Mouse (Mus musculus): ENCODE data around the gene Hivep3. TPM values are rescaled to one million over a fixed set of nuclear protein-coding genes. Genes with fewer than 3 reads are reported as not detected.

The Hivep3 gene
- polyA plus RNA-seq, 1 experiment, result 1.7 TPM

GRCm38 (mm10) chr4:119934901-119935300, 201.3 kb downstream of the Hivep3 start:
- TF ChIP-seq POLR2A (IDR thresholded peaks at IDR 0.05; ENCODE audit: control insufficient read depth, low read depth, low read length), result no peak
- TF ChIP-seq CTCF (IDR thresholded peaks at IDR 0.05; ENCODE audit: control insufficient read depth, insufficient read depth, insufficient replicate concordance, low read depth, low read length), result no peak
- peaks cover 5% of the 10 kb centered on the region; the same call in 1 of the 2 replicates for H3K4me1 ChIP-seq (ENCODE audit: control insufficient read depth, insufficient read depth, low read length)
- H3K36me3 ChIP-seq (ENCODE audit: control insufficient read depth, insufficient read depth, low read length), result no peaks in the 10 kb centered on the region
- H3K27me3 ChIP-seq (ENCODE audit: control insufficient read depth, insufficient read depth, low read length), result no peaks in the 10 kb centered on the region
- no peak overlapping the region for H3K4me3 ChIP-seq (ENCODE audit: control insufficient read depth, low read depth, low read length)
- no peak overlapping the region for H3K27ac ChIP-seq (ENCODE audit: control insufficient read depth, insufficient read depth, low read depth, low read length)

- Histone ChIP-seq H3K4me3 (ENCODE audit: control insufficient read depth, low read depth, low read length) (no peak overlapping the region), H3K36me3 (ENCODE audit: control insufficient read depth, insufficient read depth, low read length) (no peaks in the 10 kb centered on the region), H3K27me3 (ENCODE audit: control insufficient read depth, insufficient read depth, low read length) (no peaks in the 10 kb centered on the region), H3K27ac (ENCODE audit: control insufficient read depth, insufficient read depth, low read depth, low read length) (no peak overlapping the region), H3K4me1 (ENCODE audit: control insufficient read depth, insufficient read depth, low read length) (no peaks in the 10 kb centered on the region)
- TF ChIP-seq POLR2A (IDR thresholded peaks at IDR 0.05; ENCODE audit: control insufficient read depth, low read depth, low read length), result no peak
- no peak for TF ChIP-seq CTCF (IDR thresholded peaks at IDR 0.05; ENCODE audit: control insufficient read depth, insufficient read depth, insufficient replicate concordance, low read depth, low read length)
Observed at GRCm38 (mm10) chr4:119937876-119938275, 204.3 kb downstream of the Hivep3 start.

- H3K4me1 ChIP-seq (ENCODE audit: control insufficient read depth, insufficient read depth, low read length), result no peaks in the 10 kb centered on the region
- no peaks in the 10 kb centered on the region for H3K27me3 ChIP-seq (ENCODE audit: control insufficient read depth, insufficient read depth, low read length)
- no peak for TF ChIP-seq POLR2A (IDR thresholded peaks at IDR 0.05; ENCODE audit: control insufficient read depth, low read depth, low read length)
- TF ChIP-seq CTCF (IDR thresholded peaks at IDR 0.05; ENCODE audit: control insufficient read depth, insufficient read depth, insufficient replicate concordance, low read depth, low read length), result no peak
- no peaks in the 10 kb centered on the region for H3K36me3 ChIP-seq (ENCODE audit: control insufficient read depth, insufficient read depth, low read length)
- no peak overlapping the region for H3K4me3 ChIP-seq (ENCODE audit: control insufficient read depth, low read depth, low read length)
- H3K27ac ChIP-seq (ENCODE audit: control insufficient read depth, insufficient read depth, low read depth, low read length), result no peak overlapping the region
Observed at GRCm38 (mm10) chr4:119938518-119938917, 204.9 kb downstream of the Hivep3 start.

- H3K36me3 ChIP-seq (ENCODE audit: control insufficient read depth, insufficient read depth, low read length), result no peaks in the 10 kb centered on the region
- H3K4me1 ChIP-seq (ENCODE audit: control insufficient read depth, insufficient read depth, low read length), result no peaks in the 10 kb centered on the region
- TF ChIP-seq CTCF (IDR thresholded peaks at IDR 0.05; ENCODE audit: control insufficient read depth, insufficient read depth, insufficient replicate concordance, low read depth, low read length) (no peak), POLR2A (IDR thresholded peaks at IDR 0.05; ENCODE audit: control insufficient read depth, low read depth, low read length) (no peak)
- H3K27ac ChIP-seq (ENCODE audit: control insufficient read depth, insufficient read depth, low read depth, low read length), result no peak overlapping the region
- H3K27me3 ChIP-seq (ENCODE audit: control insufficient read depth, insufficient read depth, low read length), result no peaks in the 10 kb centered on the region
- H3K4me3 ChIP-seq (ENCODE audit: control insufficient read depth, low read depth, low read length), result no peak overlapping the region
Observed at GRCm38 (mm10) chr4:119939786-119940185, 206.2 kb downstream of the Hivep3 start.

- TF ChIP-seq CTCF (IDR thresholded peaks at IDR 0.05; ENCODE audit: control insufficient read depth, insufficient read depth, insufficient replicate concordance, low read depth, low read length) (no peak), POLR2A (IDR thresholded peaks at IDR 0.05; ENCODE audit: control insufficient read depth, low read depth, low read length) (no peak)
- no peaks in the 10 kb centered on the region for H3K4me1 ChIP-seq (ENCODE audit: control insufficient read depth, insufficient read depth, low read length)
- H3K4me3 ChIP-seq (ENCODE audit: control insufficient read depth, low read depth, low read length), result no peak overlapping the region
- H3K27ac ChIP-seq (ENCODE audit: control insufficient read depth, insufficient read depth, low read depth, low read length), result no peak overlapping the region
- no peaks in the 10 kb centered on the region for H3K27me3 ChIP-seq (ENCODE audit: control insufficient read depth, insufficient read depth, low read length)
- H3K36me3 ChIP-seq (ENCODE audit: control insufficient read depth, insufficient read depth, low read length), result no peaks in the 10 kb centered on the region
Observed at GRCm38 (mm10) chr4:119946224-119946887, 212.8 kb downstream of the Hivep3 start.

- Histone ChIP-seq H3K4me1 (ENCODE audit: control insufficient read depth, insufficient read depth, low read length) (no peaks in the 10 kb centered on the region), H3K4me3 (ENCODE audit: control insufficient read depth, low read depth, low read length) (no peak overlapping the region), H3K27me3 (ENCODE audit: control insufficient read depth, insufficient read depth, low read length) (no peaks in the 10 kb centered on the region), H3K36me3 (ENCODE audit: control insufficient read depth, insufficient read depth, low read length) (no peaks in the 10 kb centered on the region), H3K27ac (ENCODE audit: control insufficient read depth, insufficient read depth, low read depth, low read length) (no peak overlapping the region)
- TF ChIP-seq CTCF (IDR thresholded peaks at IDR 0.05; ENCODE audit: control insufficient read depth, insufficient read depth, insufficient replicate concordance, low read depth, low read length) (no peak), POLR2A (IDR thresholded peaks at IDR 0.05; ENCODE audit: control insufficient read depth, low read depth, low read length) (no peak)
Observed at GRCm38 (mm10) chr4:119947232-119948162, 213.9 kb downstream of the Hivep3 start.

GRCm38 (mm10) chr4:119948406-119948805, 214.8 kb downstream of the Hivep3 start:
- Histone ChIP-seq H3K36me3 (ENCODE audit: control insufficient read depth, insufficient read depth, low read length) (no peaks in the 10 kb centered on the region), H3K4me3 (ENCODE audit: control insufficient read depth, low read depth, low read length) (no peak overlapping the region), H3K27ac (ENCODE audit: control insufficient read depth, insufficient read depth, low read depth, low read length) (no peak overlapping the region), H3K4me1 (ENCODE audit: control insufficient read depth, insufficient read depth, low read length) (no peaks in the 10 kb centered on the region), H3K27me3 (ENCODE audit: control insufficient read depth, insufficient read depth, low read length) (no peaks in the 10 kb centered on the region)
- no peak for TF ChIP-seq CTCF (IDR thresholded peaks at IDR 0.05; ENCODE audit: control insufficient read depth, insufficient read depth, insufficient replicate concordance, low read depth, low read length)
- TF ChIP-seq POLR2A (IDR thresholded peaks at IDR 0.05; ENCODE audit: control insufficient read depth, low read depth, low read length), result no peak
